Mouse (Mus musculus) 416B (cell line): ENCODE results near the gene Zfhx3.

ENCODE experiments used
- DNase-seq: peaks from one replicate; pipeline ENCODE4 v3.0.0; 2011; ENCODE audit warnings: low read depth

Gene Zfhx3

GRCm38 (mm10) chr8:108019651-108020050 is 77.2 kb downstream of the Zfhx3 start:
- DNase-seq: no peak

DNA sequence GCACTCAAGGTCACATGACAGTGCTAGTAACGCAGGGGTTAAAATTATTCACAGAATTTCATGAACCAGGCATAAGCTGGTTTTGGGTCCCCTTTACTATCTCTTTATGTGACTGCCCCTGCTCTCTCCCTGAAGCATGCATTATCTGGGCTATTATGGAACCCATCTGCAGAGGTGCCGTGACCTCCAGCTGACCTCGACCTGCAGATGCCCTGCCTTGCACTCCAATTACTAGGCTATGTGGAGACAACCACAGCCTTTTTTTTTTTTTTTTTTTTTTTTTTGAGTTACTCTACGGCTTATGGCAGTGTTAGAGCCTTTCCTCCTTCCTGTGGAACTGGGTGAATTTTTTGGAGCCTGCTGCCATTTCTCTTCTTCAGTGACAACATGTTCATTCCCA is 80.0 kb downstream of the Zfhx3 start:
- DNase-seq: no peak

DNA sequence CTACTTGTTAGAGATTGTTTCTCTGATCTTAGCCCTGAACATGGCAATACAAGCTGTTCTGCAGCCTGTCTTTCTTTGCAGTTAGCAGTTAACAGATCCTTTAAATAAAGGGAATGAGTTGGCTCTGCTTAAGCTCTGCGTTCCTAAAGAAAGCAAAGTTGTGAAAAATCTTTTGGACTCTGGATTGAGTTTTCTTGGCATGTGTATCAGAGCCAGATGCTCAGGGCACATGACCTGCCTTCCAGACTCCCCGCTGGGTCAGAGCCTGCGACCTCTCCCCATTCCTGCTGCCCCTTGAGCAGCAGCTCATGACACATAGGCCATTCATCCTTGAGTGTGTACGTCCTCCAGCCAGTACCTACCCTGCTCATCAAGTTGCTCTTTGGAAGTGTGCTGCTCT is 81.9 kb downstream of the Zfhx3 start:
- DNase-seq: no peak

- DNase-seq: no peak
Observed at GRCm38 (mm10) chr8:108025249-108025648, 82.8 kb downstream of the Zfhx3 start.

DNA sequence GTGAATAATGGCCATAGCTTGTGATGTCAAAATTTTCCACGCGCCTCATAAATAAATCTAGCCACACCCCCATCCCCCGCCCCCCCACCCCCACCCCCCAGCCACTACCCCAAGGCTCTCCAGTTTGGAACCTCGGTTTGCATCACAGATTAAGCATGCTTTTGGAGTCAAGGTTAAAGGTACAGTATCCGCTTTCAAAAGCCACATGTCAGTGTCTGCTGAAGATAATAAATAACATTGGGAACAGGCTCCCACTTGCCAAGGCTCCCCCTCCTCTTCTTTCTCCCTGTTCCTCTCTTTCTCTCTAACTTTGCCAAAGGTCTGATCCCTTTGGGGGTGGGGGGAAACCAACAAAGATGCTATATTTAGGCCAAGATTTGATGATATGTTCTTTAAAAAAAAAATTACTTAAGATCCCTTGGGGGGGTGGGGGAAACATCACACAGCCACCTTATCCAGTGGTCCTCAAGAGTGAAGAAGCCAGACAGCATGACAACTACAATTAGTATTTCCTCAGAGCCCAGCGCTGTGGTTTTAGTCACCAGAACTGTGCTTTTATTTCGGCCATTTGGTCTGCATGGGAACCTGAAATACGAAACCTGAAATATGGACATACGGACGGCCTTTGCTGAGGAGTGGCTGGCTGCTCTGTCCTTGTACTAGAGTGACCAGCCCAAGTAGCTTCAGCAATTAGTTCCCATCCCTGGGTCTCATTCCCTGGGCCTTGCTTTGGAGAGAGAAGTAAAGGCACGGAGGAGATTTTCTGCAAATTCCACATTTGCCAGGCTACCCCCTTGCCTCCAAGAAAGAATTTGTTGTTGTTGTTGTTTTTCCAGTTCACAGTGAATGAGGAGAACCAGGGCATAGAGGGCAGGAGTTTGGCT is 84.4 kb downstream of the Zfhx3 start:
- DNase-seq: no peak

DNA sequence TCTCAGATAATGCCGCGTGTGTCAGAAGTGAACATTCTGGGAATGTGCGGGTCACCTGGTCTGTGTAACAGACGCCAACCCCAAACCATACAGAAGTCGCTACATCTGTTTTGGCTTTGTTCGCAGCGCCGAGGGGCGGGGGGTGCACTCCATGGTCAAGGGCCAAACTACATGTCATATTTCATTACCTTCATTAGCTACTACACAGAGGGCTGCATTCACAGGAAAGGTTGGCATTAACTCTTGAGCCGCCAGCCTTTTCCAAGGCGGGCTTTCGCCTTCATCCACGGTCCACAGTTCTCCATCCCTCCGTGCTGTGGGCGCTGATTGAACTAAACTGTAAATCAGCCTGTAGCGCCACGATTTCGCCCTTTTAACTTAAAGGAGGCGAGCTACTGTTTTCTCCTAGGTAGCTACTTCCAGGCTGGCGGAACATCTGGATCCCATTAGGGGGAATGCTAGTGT is 85.1 kb downstream of the Zfhx3 start:
- no peak for DNase-seq

GRCm38 (mm10) chr8:108028440-108028839 is 86.0 kb downstream of the Zfhx3 start:
- no peak for DNase-seq

GRCm38 (mm10) chr8:108031159-108031558 is 88.7 kb downstream of the Zfhx3 start:
- DNase-seq: no peak

- no peak for DNase-seq
Observed at GRCm38 (mm10) chr8:108034070-108034469, 91.6 kb downstream of the Zfhx3 start.

- no peak for DNase-seq
Observed at GRCm38 (mm10) chr8:108034726-108035125, 92.3 kb downstream of the Zfhx3 start.

- no peak for DNase-seq
Observed at GRCm38 (mm10) chr8:108043618-108044017, 101.2 kb downstream of the Zfhx3 start.

GRCm38 (mm10) chr8:108044185-108044584 is 101.7 kb downstream of the Zfhx3 start:
- DNase-seq: no peak

DNA sequence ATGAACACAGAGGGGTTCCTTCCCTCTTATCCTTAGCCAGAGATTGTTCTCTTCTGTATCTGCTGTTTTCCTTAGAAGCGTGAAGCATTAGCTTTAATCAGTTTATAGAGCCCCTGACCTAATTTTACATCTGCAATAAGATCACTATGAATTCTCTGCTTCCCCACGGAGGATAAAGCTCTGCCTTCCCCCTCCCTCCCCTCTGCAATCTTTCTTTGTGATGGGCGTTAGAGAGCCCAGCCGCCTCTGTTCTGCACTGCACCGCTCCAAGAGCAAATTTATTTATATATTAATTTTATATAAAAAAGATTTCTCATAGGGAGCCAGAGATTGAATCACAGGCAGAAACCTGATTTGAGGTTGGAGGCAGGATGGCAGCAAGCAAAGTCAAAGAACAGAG is 113.8 kb downstream of the Zfhx3 start:
- no peak for DNase-seq

GRCm38 (mm10) chr8:108061972-108062371 is 119.5 kb downstream of the Zfhx3 start:
- no peak for DNase-seq

GRCm38 (mm10) chr8:108067111-108067510 is 124.7 kb downstream of the Zfhx3 start:
- no peak for DNase-seq

GRCm38 (mm10) chr8:108068195-108068594 is 125.8 kb downstream of the Zfhx3 start:
- no peak for DNase-seq

DNA sequence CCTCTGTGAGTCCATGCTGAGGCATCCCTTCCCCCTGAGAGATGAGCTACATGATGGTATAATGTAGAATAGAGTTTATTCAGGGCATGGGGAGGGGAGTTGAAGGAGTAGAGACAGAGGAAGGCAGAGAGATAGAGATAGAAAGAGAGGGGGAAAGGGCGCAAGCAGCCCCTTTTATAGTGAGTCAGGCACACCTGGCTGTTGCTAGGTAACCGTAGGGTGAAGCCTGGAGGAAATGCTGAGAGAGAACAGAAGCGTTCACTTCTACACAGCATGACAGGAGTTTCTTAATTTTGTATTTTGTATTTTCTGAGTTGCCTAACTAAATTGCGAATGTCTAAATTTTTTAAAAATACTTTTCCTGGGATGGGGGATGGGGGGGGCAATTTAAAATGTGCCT is 128.0 kb downstream of the Zfhx3 start:
- DNase-seq: no peak

- no peak for DNase-seq
Observed at GRCm38 (mm10) chr8:108072126-108072746, 129.8 kb downstream of the Zfhx3 start.

GRCm38 (mm10) chr8:108072853-108073252 is 130.4 kb downstream of the Zfhx3 start:
- DNase-seq: no peak

DNA sequence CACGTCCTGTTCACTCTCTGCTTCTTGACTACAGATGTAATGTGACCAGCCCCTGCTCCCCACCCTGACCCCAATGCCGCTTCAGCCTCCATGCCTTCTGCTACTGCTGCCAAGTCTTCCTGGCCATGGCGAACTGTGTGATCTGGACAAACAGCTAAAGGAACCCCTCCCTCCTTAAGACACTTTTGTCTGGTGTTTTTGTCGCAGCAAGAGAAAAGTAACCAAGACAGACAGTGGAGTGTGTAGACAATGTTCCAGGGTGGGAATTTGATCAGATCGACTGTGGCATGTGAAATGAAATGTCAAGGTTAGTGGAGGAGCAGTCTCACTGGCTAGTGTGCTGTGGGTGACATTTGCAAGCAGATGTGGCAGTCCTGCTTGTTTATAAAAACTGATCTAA is 132.7 kb downstream of the Zfhx3 start:
- no peak for DNase-seq

DNA sequence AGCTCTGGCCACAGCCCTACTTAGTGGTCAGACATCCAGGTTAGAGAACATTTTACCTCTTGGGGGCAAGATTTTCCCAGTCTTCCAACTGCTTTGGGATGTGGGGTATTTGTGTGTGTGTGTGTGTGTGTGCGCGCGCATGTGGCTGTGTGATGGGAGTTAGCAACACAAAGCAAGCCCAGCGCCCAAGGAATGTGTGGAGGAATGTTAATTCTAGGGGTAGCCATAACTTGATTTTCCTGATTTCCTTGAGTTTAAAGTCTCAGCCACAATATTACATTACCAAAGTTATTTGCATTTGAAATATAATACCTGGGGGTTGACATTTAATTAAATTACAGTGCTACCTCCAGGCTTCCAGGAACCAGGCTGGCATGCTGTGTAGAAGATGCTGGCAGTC is 136.3 kb downstream of the Zfhx3 start:
- no peak for DNase-seq

- no peak for DNase-seq
Observed at GRCm38 (mm10) chr8:108086913-108087312, 144.5 kb downstream of the Zfhx3 start.

- no peak for DNase-seq
Observed at GRCm38 (mm10) chr8:108089632-108090031, 147.2 kb downstream of the Zfhx3 start.
